Mouse (Mus musculus) layer of hippocampus, postnatal 14 days (tissue): ENCODE measurements around the gene Mybbp1a. TPM values are rescaled to one million over a fixed set of nuclear protein-coding genes. Genes with fewer than 3 reads are reported as not detected.

Experiments used
- DNase-seq, 2 experiments: peaks; one replicate each; pipeline ENCODE4 v3.0.0; 2021 to 2022; ENCODE audit warnings: low spot score in 2 of 2, mixed read lengths in 1 of 2
- long read RNA-seq, 2 experiments: library from polyadenylated mRNA; stranded (forward); transcript quantifications; one replicate each; pipeline ENCODE4 v2.0.0; 2021
- total RNA-seq, 2 experiments: library from RNA; stranded (reverse); gene quantifications; 2 replicates each; pipeline ENCODE4 v1.2.3; 2021

Mybbp1a gene
- 10 to 100 TPM; 50.3 to 53.1 TPM for total RNA-seq
- long read RNA-seq, experiment 1, full-length matches to known transcripts = 17 of 31 reads
- long read RNA-seq, experiment 1, partial matches to known transcripts = 7 of 31 reads
- long read RNA-seq, experiment 1, other reads (novel, unspliced or antisense) = 7 of 31 reads
- long read RNA-seq, experiment 2, full-length matches to known transcripts = 20 of 38 reads
- long read RNA-seq, experiment 2, partial matches to known transcripts = 10 of 38 reads
- long read RNA-seq, experiment 2, other reads (novel, unspliced or antisense) = 8 of 38 reads

DNA sequence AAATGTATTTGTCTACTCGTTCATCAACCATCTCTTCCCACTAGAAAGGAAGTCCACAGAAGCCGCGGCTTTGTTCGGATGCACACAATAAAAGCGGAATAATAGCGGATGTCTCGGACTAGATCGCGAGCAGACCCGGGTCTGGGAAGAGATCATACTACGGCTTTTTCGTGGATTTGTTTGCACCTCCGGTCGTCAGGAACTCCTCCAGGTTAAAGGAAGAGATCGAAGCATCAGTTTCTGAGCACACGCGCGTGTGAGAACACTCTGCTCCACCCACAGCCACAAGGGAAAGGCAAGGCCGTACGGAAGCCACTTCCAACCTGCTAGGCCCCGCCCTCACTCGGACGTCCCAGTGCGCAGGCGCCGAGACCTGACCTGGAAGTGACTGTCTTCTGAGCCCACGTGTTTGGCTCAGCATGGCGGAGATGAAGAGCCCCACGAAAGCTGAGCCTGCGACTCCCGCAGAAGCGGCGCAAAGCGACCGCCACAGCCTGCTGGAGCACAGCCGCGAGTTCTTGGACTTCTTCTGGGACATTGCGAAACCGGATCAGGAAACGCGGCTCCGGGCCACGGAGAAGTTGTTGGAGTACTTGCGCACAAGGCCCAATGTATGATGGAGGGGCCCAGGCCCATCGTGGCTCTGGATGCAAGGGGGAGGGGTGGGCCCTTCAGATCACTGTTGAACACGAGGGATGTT is at the start of gene Mybbp1a:
Mybbp1a (plus strand) TSS at position 391 of the 700 bp plus-strand sequence.
- DNase-seq = peak; percentile 97 to 98

DNA sequence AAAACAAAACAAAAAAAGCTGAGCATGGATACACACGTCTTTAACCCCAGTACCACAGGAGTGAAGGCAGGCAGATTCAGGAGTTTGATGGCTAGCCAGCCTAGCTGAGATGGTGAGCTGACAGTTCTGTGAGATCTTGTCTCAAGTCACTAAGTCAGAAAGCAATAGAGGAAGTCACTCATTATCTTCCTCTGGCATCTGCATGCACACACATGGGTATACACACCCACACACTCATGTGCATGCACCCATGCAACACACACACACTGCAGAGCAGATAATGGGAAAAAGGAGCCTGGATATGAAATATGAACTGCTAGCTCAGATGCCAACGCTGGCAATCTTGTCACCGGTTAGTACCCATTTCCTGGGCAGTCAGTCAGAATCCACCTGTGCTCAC is 47.9 kb upstream of the Mybbp1a start:
- no peak for DNase-seq

DNA sequence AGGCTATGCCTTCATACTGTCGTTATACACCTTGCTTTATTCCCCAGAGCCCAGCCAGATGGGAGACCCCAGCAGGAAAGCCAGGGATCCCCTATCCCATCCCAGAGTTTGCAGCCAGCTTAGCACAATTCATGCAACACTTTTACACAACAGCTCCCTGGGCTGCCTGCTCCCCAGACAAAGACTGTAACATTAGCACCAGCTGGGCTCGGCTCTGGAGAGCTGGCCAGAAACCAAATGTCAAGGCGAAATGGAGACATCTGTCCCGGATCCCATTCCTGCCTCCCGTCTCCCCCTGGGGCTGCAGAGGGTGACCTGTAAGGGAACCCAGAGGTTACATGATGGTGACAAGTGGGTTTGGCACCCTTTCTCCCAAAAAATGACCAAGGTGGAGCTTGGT is 47.5 kb upstream of the Mybbp1a start:
- DNase-seq = no peak

DNA sequence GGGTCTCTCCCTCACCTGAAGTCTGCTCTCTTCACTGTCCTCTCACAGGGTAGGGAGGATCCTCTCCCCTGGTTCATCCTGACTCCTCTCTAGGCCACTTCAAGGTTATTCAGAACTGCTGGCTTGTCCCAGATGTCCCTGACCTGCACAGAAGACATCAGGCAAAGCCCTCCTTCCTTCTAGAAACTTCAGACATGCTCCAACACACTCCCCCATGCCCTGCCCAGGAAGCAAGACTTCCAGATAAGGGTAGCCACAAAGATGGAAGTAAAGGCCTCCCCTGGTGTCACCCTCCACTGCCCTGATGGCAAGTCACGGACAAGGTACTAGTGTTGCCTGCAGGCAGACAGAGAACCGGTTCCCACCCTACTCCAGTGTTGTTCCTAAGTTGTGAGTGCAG is 46.5 kb upstream of the Mybbp1a start:
- DNase-seq = no peak

DNA sequence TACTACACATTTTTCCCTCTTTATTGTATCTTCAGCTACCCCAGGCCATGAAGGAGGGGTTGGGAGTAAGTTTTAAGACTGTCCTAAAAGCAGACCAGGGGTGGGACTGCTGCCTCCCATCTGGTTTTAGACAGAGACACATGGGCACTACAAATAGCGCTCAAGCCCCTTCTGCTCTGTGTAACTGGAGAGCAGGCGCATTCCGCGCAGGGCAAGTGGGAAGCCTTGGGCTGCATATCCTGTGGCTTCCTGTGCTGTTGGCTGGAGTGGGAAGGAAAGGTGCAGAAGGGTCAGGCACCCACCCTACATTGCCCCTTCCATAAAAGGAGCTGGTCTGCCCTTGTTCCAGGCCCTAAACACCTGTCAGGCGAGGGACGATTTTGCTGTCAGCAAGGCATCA is 45.5 kb upstream of the Mybbp1a start:
- DNase-seq = no peak

DNA sequence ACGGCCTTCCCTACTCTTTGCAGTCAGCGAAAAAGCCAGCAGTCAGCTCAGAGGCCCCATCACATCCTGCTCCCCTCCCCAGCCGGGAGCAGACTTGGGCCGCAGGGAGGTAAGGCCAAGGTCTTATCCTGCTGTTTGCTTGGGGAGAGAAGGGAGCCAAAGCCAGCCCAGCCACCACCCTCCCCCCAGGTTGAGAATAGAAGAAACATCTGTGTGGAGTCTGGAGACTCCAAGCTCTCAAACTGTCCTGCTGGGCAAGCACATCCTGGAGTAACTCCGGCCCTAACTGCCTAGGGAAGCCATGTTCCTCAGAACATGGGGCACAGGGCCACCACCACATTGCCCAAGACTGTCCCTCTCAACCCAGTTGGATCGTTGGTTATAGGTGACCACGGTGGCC is 44.5 kb upstream of the Mybbp1a start:
- no peak for DNase-seq

DNA sequence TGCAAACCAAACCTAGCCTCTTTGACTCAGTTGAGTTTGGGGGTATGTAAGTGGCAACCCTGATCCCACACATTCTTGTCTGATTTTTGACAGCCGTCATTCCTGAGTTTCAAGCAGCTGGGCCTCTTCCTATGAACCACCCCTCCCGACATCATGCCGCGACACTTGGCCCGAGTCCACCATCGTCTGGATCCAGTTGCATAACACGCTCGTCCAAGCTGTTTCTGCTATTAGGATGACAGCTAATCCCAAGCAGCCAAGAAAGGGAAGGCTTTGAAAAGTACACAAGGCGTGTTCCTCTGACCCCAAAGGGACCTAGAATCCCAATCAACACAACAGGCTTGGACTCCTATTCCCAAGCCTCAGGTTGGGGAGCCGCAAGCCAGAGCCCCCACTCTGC is 44.1 kb upstream of the Mybbp1a start:
- DNase-seq = peak in 1 of 2 experiments; percentile 42

DNA sequence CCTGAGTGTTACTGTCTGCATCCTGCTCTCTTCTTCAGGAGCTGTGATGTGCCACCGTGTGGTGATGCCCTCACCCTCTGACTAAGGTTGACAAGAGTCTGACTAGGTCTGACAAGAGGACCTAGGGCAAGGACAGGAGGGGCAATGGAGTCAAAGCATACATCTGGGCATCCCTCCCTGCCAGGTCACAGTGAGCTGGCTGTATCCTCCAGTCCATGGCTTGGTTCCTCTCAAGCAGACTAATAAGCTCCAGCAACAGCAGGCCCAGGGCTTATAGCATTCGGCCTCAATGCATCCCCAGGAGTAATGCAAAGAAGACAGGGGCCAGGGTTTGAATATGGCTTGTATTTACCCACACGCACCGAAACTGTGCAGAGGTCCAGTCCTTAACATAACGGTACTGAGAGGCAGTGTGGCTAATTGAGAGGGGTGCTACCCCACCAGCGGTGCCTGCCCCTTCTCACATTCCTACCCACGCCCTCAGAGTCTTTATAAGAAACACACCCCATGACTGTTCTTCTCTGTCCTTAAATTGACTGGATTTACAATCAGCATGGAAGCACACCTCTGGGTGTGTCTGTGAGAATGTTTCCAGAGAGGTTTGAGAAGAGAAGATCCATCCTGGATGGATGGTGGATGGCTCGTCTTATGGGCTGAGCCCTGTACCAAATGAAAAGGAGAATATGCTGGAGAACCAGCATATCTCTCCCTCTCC is 43.2 kb upstream of the Mybbp1a start:
- DNase-seq = no peak

DNA sequence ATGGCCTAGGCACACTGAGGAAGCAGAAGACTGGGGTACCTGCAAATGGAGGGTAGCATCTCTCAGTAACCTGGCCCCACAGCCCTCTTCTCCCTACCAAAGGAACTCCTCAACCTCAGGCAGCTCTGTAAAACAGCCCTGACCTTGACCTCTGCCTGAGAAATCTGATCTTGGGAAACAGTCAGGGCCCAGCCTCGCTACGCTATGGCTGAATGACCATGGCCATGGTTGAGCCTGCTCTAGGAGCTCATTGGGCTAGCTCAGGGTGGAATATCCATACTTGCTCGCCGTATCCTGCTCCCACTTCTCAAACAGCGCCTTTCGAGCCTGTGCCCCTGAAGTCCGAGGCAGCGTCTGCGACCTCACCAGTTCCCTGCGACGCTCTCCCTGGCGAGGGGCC is 40.1 kb upstream of the Mybbp1a start:
- DNase-seq = no peak

DNA sequence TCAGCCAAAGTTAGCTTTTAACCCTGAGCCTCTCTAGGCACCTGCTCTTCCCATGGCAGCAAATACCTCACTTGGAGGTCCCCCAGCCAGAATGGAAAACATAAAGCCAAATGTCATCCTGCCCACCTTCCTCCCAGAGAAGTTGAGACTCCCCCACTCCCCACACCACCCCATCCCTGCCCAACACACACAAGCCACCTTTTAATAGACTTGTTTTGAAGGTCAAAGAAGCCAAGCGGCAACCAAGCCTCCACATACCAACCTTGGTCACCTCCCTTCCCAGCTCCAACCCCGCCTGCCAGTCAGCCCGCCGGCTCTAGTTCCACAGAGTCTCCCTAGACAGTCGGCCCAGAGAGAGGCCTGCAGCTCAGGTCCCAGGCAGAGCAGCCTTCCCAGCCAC is 39.1 kb upstream of the Mybbp1a start:
- no peak for DNase-seq

DNA sequence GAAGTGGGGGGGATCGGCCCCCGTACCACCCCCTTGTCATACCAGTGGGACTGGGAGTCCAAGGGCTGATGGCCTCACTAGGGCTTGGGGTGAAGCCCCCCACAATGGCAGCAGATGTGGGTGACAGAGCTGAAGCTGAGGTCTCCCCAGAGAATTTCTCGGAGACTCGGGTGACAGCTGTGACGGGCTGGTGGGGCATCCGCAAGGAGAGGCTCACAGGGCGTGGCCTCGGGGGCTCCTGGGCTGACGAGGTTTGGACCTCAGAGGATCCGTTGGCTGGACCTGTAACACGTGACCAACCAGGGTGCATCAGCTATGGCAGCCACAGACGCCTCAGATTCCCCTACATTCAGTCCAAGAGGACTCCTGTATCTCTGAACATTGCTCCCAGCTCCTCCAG is 38.2 kb upstream of the Mybbp1a start:
- DNase-seq = no peak

DNA sequence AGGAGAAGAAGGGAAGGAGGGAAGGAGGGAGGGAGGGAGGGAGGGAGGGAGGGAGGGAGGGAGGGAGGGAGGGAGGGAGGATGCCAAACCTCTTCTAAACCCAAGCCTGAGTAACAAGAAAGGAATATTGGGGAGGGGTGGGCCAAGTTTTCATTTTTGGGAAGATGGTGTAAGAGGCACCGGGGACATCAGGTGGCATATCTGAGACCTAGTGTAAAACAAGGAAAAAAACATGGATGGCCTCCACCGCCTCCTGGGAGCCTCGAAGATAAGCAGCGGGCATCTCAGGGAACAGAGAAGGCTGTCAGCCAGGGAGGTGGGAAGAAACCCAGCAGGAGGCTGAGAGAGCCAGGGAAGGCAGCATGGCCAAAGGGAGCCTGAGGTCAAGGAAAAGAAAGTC is 35.6 kb upstream of the Mybbp1a start:
- DNase-seq = no peak

DNA sequence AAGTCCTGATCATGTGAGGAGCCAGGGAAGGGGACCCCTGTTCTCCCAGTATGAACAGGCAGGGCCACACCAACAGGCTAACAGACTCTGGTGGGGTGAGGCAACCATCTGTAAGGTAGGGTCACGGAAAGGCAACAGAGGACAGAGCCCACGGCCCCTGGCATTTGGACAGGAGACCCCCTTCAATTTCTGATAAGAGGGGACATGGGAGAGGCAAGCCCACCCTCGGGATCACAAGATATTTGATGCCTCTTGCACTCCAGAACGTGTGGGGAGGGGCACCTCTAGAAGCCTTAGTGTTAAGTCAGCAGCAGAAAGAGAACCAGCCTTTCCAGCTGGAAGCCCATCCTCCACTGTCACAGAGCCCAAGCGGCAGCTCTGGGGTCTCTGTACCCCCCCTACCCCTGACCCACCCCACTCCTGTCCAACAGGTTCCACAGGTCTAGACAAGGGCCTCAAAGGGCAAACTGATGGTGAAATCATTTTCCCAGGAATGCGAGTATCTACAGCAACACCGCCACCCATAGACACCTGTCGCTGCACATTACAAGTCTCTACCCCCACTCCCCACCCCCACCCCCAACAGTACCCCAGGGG is 35.0 kb upstream of the Mybbp1a start:
- DNase-seq = no peak

DNA sequence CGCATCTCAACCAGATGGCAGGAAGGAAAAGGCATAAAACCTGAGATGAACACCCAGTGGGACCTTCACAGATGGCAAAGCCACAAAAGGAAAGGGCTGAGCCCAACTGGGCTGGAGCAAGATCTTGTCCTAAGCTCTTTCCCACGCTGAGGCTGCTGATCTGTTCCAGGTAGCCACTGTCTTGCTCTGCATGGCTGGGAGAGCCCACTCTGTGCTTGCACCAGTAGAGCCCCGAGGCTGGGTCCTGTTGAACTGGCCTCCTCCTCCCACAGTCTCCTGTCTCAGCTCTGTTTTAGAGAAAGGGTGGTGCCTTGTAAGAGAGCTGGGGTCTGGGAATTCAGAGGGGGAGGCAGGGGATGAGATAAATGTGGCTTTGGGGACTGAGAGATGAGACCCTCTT is 34.1 kb upstream of the Mybbp1a start:
- no peak for DNase-seq

DNA sequence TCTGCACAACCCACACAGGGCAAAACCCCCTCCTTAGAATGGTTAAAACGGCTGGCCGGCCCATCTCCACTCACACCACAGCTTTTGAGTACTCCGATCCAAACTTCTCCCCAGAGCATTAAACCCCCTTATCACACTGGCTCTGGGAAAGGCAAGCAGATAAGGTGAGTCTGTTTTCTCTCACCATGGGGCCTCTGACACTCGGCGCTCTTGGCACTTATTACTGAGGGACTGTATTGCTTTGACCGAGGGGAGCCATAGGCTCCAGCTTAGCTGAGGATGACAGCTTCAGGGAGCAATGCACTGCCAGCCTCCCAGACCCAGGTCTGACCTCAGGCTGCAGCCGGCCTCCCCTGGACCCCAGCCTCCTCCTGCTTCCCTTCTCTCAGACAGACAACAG is 33.6 kb upstream of the Mybbp1a start:
- DNase-seq = no peak

DNA sequence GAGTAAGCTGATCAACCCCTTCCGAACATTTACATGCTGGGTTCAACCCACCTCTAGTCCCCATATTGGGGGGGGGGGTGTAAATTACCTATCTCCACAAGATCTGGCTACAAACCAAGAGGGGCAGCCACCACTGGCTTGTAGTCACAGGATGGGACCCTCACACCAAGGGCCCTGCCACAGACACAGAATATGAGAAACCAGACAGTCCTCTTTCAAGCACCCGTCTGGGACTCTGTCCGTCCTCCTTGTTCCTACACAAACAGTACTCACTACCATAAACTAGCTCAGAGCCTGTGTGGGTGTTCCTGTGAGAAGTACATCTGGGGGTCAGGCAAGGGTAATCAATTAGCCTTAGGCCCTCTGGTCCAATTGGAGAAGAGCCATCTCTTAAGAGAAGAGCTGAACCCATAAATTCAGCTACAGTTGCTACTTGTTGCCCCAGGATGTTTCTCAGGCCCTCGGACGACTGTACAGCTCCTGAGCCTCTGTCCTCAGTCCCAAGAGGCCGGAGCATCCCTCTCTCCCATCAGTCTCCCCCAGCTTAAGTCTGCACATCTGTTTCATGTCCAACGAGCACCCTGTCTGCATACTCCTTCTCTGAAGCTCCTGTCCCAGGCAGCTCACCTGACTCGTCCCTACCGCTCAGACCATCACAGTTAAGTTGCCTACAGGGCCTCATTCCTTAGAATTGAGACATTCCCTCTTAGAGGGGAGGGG is 32.5 kb upstream of the Mybbp1a start:
- DNase-seq = no peak

DNA sequence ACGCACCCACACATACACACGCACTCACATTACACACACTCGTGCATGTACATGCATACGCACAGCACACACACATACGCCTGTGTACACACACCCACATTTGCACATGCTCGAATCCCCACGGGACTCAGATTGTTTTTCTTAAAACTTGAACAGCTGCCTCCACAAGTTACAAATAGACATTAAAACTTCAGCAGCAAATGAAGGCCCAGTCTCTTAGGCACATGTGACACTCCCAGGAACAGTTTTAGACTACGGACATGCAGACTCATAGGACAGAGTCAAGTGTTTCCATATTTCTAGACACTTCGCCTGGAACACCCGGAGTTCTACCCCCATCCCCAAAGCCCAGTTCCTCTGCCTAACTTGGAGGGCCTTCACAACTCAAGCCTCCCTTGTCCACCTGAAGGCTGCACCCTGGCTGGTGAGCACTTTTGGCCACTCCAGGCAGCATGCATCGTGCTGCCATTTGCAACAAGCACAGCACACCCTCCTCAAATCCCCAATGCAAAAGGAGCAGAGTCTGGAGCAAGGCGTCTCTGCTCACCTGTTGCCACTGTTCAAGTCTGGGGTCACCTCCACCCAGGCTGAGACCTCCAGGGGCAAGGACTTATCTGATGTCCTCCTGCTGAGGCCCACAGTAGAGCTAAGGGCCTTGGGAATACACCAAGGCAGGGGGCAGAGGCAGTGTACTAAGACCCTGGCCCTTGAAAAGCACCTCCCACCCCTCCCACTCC is 31.3 kb upstream of the Mybbp1a start:
- no peak for DNase-seq

DNA sequence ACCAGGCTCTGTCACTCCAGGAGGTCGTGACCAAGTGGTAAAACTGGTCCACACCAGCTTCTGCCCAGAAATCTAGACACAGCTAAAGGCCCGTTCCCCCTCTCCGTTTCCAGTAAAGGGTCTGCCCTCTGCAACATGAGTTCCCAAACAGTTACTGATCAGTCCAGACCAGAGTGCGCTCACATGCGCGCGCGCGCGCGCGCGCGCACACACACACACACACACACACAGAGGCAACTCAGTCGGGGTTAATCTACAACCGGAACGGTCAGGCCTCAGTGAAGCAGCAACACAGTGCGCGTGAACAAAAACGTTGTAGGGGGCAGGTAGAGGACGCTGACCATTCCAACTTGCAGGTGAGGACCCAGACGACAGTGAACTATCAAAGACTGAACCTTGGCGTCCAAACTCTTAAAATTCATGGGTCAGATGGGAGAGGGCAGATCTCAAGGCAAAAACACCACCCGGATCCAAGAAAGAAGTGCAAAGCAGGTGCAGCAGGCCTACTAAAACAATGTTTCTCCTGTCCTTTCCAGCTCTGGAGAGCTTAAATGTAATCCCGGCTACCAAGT is 30.5 kb upstream of the Mybbp1a start:
- DNase-seq = no peak

DNA sequence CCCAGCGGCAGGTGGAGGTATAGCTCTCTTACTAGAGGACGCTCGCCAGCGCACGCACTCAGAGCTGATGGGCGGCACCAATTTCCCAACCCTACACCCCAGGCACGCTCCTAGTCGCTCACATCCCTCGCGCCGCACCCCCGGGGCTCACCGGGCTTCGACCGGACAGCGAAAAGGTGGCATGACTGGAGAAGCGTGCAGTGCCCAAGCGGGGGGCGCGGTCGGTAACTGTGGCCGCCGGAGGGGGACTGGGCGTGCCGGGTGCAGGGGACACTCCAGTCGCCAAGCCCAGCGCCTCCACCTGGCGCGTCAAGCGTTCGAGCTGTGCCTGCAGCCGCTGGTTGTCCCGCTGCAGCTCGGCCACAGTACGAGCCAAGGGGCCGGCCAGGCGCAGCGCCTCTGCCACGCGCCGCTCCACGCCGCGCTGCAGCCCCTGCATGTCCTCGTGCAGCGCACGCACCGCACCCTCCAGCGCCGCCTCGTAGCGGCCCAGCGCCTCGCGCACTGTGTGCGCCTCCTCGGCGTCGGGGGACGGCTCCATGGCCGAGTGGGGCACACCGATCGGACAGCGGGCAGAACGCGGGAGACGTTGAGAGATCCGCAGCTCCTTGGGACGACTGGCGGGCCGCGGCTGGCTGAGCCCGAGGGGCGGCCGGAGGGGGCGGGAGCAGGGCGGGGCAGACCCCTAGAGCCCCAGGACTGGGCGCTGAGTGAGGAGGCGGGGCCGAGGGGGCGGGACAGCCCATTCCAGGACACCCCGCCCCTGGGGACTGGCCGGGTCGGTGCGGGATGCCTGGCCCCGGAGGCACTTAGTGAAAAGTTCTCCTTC is 29.8 kb upstream of the Mybbp1a start, which contains the start of gene Smtnl2:
Smtnl2 (minus strand) TSS at position 621 of the 829 bp plus-strand sequence.
- DNase-seq = peak in 1 of 2 experiments; percentile 52
